Mouse (Mus musculus) heart, adult 2 months (tissue): ENCODE measurements around the gene Gm17268. TPM values are rescaled to one million over a fixed set of nuclear protein-coding genes. Genes with fewer than 3 reads are reported as not detected.

ENCODE experiments used
- DNase-seq, 2 experiments: peaks; one replicate each; pipeline ENCODE4 v3.0.0; 2021
- H3K27ac ChIP-seq: fragments of 200-600 bp; 2 replicates; pipeline ENCODE4 v1.8.1; 2022
- H3K27me3 ChIP-seq: fragments of 200-500 bp; 2 replicates; pipeline ENCODE4 v1.6.1; 2012; ENCODE audit warnings: mild to moderate bottlenecking, low read length, inconsistent platforms, mixed read lengths; ENCODE audit not compliant: control insufficient read depth, insufficient read depth
- H3K36me3 ChIP-seq: fragments of 200-500 bp; 2 replicates; pipeline ENCODE4 v1.6.1; 2012; ENCODE audit warnings: low read length, inconsistent platforms; ENCODE audit not compliant: control insufficient read depth, insufficient read depth
- H3K4me1 ChIP-seq: fragments of 200-500 bp; 2 replicates; pipeline ENCODE4 v1.6.1; 2011; ENCODE audit warnings: low read length; ENCODE audit not compliant: control insufficient read depth, insufficient read depth
- H3K4me3 ChIP-seq: fragments of 200-600 bp; 2 replicates; pipeline ENCODE4 v1.8.1; 2022
- H3K79me2 ChIP-seq: fragments of 200-500 bp; replicated peaks from 2 replicates; pipeline ENCODE4 v1.6.1; 2012; ENCODE audit warnings: mild to moderate bottlenecking, inconsistent platforms, low read length, moderate library complexity, mixed read lengths; ENCODE audit not compliant: control insufficient read depth, insufficient read depth
- H3K9ac ChIP-seq: fragments of 200-500 bp; 2 replicates; pipeline ENCODE4 v1.6.1; 2012; ENCODE audit warnings: low read depth, mild to moderate bottlenecking, control low read depth, inconsistent platforms, low read length, mixed read lengths
- CTCF ChIP-seq: fragments of 200-600 bp; IDR thresholded peaks from 2 replicates; pipeline ENCODE4 v1.8.1; 2022; ENCODE audit warnings: antibody characterized with exemption, mild to moderate bottlenecking, moderate library complexity
- EP300 ChIP-seq: fragments of 200-500 bp; IDR thresholded peaks from 2 replicates; pipeline ENCODE4 v1.6.1; 2011; ENCODE audit warnings: low read depth, low read length, control low read depth; ENCODE audit not compliant: insufficient read depth
- POLR2A ChIP-seq: fragments of 200-500 bp; IDR thresholded peaks from 2 replicates; pipeline ENCODE4 v1.6.1; 2011; ENCODE audit warnings: mild to moderate bottlenecking, low read depth, low read length, control low read depth; ENCODE audit not compliant: insufficient read depth
- WGBS: fragments of 180-500 bp; shearing (Covaris S2); methylation state at CpG from one replicate; pipeline ENCODE4 v1.1.7; 2018; 5-methylcytosine and 5-hydroxymethylcytosine counted together
- intact Hi-C: fragments of 180-260 bp; cut with DNase I; formaldehyde crosslinking; loops from one replicate; pipeline ENCODE4 v1.15.1; 2025
- polyA plus RNA-seq: library from polyadenylated mRNA; depleted of rRNA; stranded (reverse); fragments of >200 nt; gene quantifications from 2 replicates; pipeline ENCODE4 v1.2.3, GENCODE M21; 2012
- total RNA-seq, 2 experiments: library from RNA; stranded (reverse); gene quantifications; 2 replicates each; pipeline ENCODE4 v1.2.3; 2021

Gene Gm17268
- total and polyA plus RNA-seq, 3 experiments, result not detected

- WGBS, result 64% methylated on average over 1 of the region's 1 CpGs
- DNase-seq, result no peak
- no peak overlapping the region for H3K9ac ChIP-seq
- H3K27ac ChIP-seq, result no peak overlapping the region
- peaks cover 9% of the 10 kb centered on the region for H3K4me1 ChIP-seq
- no peaks in the 10 kb centered on the region for H3K36me3 ChIP-seq
- H3K4me3 ChIP-seq, result no peak overlapping the region
- TF ChIP-seq EP300 (no peak), POLR2A (no peak), CTCF (no peak)
- no peaks in the 10 kb centered on the region for H3K79me2 ChIP-seq
- H3K27me3 ChIP-seq, result no peaks in the 10 kb centered on the region
- intact Hi-C loops, result no loop called here
Observed at GRCm38 (mm10) chr11:82013756-82014155, 24.6 kb downstream of the Gm17268 start.

- Histone ChIP-seq H3K4me1 (peaks cover 16% of the 10 kb centered on the region), H3K27me3 (no peaks in the 10 kb centered on the region), H3K9ac (no peak overlapping the region), H3K4me3 (no peak overlapping the region), H3K79me2 (no peaks in the 10 kb centered on the region), H3K27ac (peak overlapping the region; percentile 45; the same call in 1 of the 2 replicates), H3K36me3 (no peaks in the 10 kb centered on the region)
- TF ChIP-seq EP300 (0 out of 2 replicates have a peak, but pooled peaks have one; percentile 19), POLR2A (no peak), CTCF (no peak)
- WGBS, result 34% methylated on average over 8 of the region's 8 CpGs
- peak in 1 of 2 experiments; percentile 45 for DNase-seq
- intact Hi-C loops, result no loop called here
Observed at GRCm38 (mm10) chr11:82011411-82012193, 26.8 kb downstream of the Gm17268 start.

- intact Hi-C loops, result no loop called here
- H3K4me1 ChIP-seq, result peaks cover 17% of the 10 kb centered on the region
- no peak overlapping the region for H3K9ac ChIP-seq
- H3K27me3 ChIP-seq, result no peaks in the 10 kb centered on the region
- H3K36me3 ChIP-seq, result no peaks in the 10 kb centered on the region
- no peak overlapping the region for H3K27ac ChIP-seq
- no peaks in the 10 kb centered on the region for H3K79me2 ChIP-seq
- no peak overlapping the region for H3K4me3 ChIP-seq
- WGBS, result 82% methylated on average over 3 of the region's 3 CpGs
- no peak for DNase-seq
- no peak for TF ChIP-seq EP300
- 0 out of 2 replicates have a peak, but pooled peaks have one; percentile 8 for TF ChIP-seq CTCF
Observed at GRCm38 (mm10) chr11:82010115-82010514, 28.2 kb downstream of the Gm17268 start.

GRCm38 (mm10) chr11:82006796-82007423 is 31.5 kb downstream of the Gm17268 start:
- DNase-seq, result peak; percentile 86 to 87

GRCm38 (mm10) chr11:82004810-82005209 is 33.6 kb downstream of the Gm17268 start:
- intact Hi-C loops, result no loop called here
- H3K4me1 ChIP-seq, result peaks cover 8% of the 10 kb centered on the region
- no peak overlapping the region for H3K4me3 ChIP-seq
- H3K36me3 ChIP-seq, result no peaks in the 10 kb centered on the region
- no peaks in the 10 kb centered on the region for H3K27me3 ChIP-seq
- H3K27ac ChIP-seq, result no peak overlapping the region
- no peak overlapping the region for H3K9ac ChIP-seq
- H3K79me2 ChIP-seq, result no peaks in the 10 kb centered on the region
- TF ChIP-seq CTCF (no peak), EP300 (no peak), POLR2A (no peak)
- WGBS, result 66% methylated on average over 2 of the region's 2 CpGs
- no peak for DNase-seq

More at GRCm38 (mm10) chr11:82006796-82007423, 31.5 kb downstream of the Gm17268 start:
- Histone ChIP-seq H3K36me3 (no peaks in the 10 kb centered on the region), H3K9ac (no peak overlapping the region), H3K79me2 (no peaks in the 10 kb centered on the region), H3K4me1 (peaks cover 13% of the 10 kb centered on the region), H3K27ac (peak overlapping the region; percentile 32), H3K27me3 (no peaks in the 10 kb centered on the region), H3K4me3 (no peak overlapping the region)
- WGBS, result 17% methylated on average over 12 of the region's 12 CpGs
- intact Hi-C loops, result no loop called here
- no peak for TF ChIP-seq CTCF
- TF ChIP-seq EP300, result peak; percentile 82
- no peak; the same call in 1 of the 2 replicates for TF ChIP-seq POLR2A

- DNase-seq, result no peak
Observed at GRCm38 (mm10) chr11:82000581-82000980, 37.8 kb downstream of the Gm17268 start.

More at GRCm38 (mm10) chr11:82000581-82000980, 37.8 kb downstream of the Gm17268 start:
- Histone ChIP-seq H3K9ac (no peak overlapping the region), H3K79me2 (no peaks in the 10 kb centered on the region), H3K27ac (no peak overlapping the region), H3K27me3 (no peaks in the 10 kb centered on the region), H3K4me1 (no peaks in the 10 kb centered on the region), H3K36me3 (no peaks in the 10 kb centered on the region), H3K4me3 (no peak overlapping the region)
- WGBS, result 64% methylated on average over 5 of the region's 5 CpGs
- intact Hi-C loops, result no loop called here
- TF ChIP-seq CTCF (no peak), POLR2A (no peak), EP300 (no peak)
